Mouse (Mus musculus) v-Abl transformed pro-B cells (cell line): ENCODE data around the gene Olfr591.
"Not testable (repeated sequence)": the region's sequence is repeated elsewhere in the genome, so short reads cannot be mapped to it uniquely, and the experiment has no call there.

ENCODE experiments used
- in situ Hi-C, 2 experiments: fragments of 400-800 bp; cut with MboI; formaldehyde crosslinking; loops; one replicate each; pipeline ENCODE4 v1.15.1; 2025; ENCODE audit not compliant: unreplicated experiment in 2 of 2

Gene Olfr591

GRCm38 (mm10) chr7:103178240-103178639, at the start of gene Olfr591:
Gene Olfr591 (minus strand): TSS chr7:103178340.
- in situ Hi-C loops = no loop called here

DNA sequence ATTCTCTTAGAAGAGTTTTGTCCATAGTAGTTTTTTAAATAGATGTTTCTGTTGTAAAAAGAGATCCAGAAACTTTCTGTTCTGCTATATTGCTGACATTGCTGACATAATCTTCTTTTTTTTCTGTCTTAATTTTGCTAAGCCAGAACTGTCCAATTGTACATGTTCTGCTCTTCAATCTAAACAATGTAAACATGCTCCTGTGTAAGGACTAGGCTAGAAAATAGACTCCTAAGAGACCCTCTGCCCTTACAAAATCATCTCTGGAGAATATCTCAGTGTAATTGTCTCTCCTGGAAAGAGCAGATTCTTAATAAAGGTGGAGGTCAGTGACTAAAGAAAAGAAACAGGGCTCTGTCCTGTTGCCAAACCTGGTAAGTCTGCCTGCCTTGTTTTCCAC, 38.6 kb upstream of the Olfr591 start, which contains the start of gene Olfr594:
Gene Olfr594, plus strand, starts transcription at position 301 of the 400 bp plus-strand sequence.
- in situ Hi-C loops = no loop called here

GRCm38 (mm10) chr7:103212050-103212449, 33.9 kb upstream of the Olfr591 start:
- in situ Hi-C loops = not testable (repeated sequence)

- in situ Hi-C loops = no loop called here
Observed at GRCm38 (mm10) chr7:103211562-103211961, 33.4 kb upstream of the Olfr591 start, which contains the start of gene Olfr593. Gene Olfr593 (plus strand): TSS chr7:103211862.

GRCm38 (mm10) chr7:103184503-103184902, 6.4 kb upstream of the Olfr591 start, which contains the start of gene Olfr592:
Gene Olfr592 (plus strand): TSS chr7:103184803.
- in situ Hi-C loops = not testable (repeated sequence)

DNA sequence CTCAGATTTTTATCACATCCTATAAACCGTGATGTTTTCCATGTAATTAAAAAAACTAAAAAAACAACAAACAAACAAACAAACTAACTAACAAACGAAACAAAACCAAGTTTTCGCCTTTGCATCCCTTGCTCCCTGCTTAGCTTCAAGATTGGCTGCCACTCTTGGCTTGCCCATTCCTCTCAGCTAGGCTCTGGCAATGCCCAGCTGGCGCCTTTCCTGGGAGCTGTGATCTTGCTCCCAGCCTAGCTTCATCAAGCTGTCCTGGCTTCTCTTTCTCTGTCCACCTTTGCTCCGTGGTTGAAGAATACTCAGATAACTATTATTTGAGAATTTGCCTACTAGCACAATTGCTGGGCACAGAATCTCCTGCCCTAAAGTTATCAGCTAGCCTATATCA, 8.4 kb downstream of the Olfr591 start:
- in situ Hi-C loops = no loop called here

- in situ Hi-C loops = no loop called here
Observed at GRCm38 (mm10) chr7:103156256-103156655, 21.9 kb downstream of the Olfr591 start, which contains the start of gene Olfr589. Gene Olfr589 (minus strand): TSS chr7:103156356.

- in situ Hi-C loops = no loop called here
Observed at GRCm38 (mm10) chr7:103140579-103140978, 37.6 kb downstream of the Olfr591 start, which contains the start of gene Olfr588-ps1. Gene Olfr588-ps1 (plus strand): TSS chr7:103140879.

- in situ Hi-C loops = no loop called here
Observed at GRCm38 (mm10) chr7:103125538-103125937, 52.6 kb downstream of the Olfr591 start, which contains the start of gene Olfr586. Gene Olfr586 (minus strand): TSS chr7:103125638.

DNA sequence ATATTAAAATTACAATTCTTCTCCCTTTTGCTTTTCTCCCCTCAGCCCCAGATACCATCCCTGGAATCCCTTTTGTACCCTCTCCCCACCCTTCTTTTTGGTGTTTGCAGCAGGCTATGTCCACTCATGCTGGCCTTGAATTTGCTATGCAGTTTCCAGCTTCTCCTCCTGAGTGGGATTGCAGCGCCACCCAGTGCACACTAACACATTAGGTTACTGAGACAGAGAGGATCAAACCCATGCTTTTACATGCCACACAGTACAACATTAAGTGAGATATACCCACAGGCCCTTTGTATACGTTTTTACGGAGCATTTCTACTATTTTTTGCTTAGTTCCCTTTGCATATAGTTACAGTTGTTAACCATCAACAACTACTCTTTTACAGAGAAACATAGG, 58.7 kb downstream of the Olfr591 start:
- in situ Hi-C loops = no loop called here
